Mouse (Mus musculus): Measurements from ENCODE around the gene Prpf8. TPM values are rescaled to one million over a fixed set of nuclear protein-coding genes. Genes with fewer than 3 reads are reported as not detected.

The Prpf8 gene
- polyA plus RNA-seq, 1 experiment: 2.2 TPM

DNA sequence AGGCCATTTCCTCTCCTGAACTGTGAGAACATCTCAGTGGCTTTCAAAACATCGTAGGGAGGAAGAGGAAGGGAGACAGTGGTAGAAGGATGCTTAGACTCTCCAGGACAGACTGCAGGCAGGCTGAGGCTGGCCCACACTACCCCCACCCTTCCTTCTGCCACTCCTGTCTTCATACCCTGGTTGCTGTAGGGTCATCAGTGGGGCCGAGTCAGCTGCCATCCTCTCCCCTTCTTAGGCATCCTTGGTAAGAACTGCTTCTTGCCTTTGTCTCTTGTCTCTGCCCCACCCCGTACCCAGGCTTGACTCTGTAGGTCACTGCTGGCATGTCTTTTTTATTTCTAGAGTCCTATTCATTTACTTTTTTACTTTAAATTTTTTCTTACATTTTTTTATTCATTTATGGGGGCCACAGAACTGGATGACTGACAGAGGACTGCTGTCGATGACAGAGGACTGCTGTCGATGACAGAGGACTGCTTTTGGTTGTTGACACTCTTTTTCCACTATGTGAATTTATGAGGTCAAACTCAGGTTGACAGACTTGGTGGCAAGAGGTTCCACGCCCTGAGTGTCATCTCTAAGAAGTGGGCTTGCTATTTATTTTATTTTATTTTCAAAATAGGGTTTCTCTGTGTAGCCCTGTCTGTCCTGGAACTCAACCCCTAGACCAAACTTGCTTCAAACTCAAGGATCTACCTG, 46.8 kb downstream of the Prpf8 start:
- Histone ChIP-seq H3K36me3 (ENCODE audit: control insufficient read depth) (no peaks in the 10 kb centered on the region), H3K27me3 (ENCODE audit: control insufficient read depth) (peaks cover 20% of the 10 kb centered on the region), H3K9me3 (ENCODE audit: control insufficient read depth, low read length) (no peaks in the 10 kb centered on the region), H3K4me1 (ENCODE audit: control insufficient read depth) (peaks cover 50% of the 10 kb centered on the region), H3K4me3 (replicated peaks) (peak overlapping the region; percentile 4)
- TF ChIP-seq TAL1 (IDR thresholded peaks at IDR 0.05; ENCODE audit: low read length) (no peak), GATA1 (IDR thresholded peaks at IDR 0.05; ENCODE audit: low read length) (no peak)

DNA sequence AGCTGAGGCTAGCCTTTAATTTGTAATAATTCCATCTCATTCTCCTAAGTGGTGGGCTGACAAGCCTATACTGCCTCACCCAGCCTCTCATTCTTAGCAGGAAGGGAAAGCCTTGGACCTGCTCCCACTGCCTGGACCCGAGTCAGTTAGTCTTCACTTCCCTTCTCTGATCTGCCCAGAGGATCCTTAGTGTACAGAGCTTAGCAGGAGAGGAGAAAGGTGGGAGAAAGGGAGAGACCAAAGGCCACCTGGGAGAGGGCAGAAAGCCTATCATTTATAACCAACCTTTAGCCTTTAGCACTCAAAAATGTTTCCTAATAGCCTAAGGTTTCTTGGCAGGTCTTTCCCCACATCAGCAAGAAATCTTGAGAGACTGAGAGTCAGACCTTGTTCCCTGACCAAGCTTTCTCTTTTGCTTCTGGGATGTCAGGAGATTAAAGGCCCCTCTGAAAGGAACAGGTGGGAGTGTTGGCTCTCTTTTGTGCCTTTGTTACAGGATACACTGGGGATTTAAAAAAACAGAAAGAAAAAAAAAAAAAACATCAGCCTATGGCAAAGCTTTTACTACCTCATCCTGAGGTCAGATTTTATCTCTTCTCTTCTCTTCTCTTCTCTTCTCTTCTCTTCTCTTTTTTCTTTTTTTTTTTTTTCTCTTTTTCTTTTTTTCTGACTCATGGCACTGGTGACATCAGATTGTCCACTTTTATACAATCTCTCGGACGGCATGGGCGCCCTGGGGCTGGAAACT, 47.8 kb downstream of the Prpf8 start:
- no peak for TF ChIP-seq TAL1 (IDR thresholded peaks at IDR 0.05; ENCODE audit: low read length)
- no peak for TF ChIP-seq GATA1 (IDR thresholded peaks at IDR 0.05; ENCODE audit: low read length)
- no peaks in the 10 kb centered on the region for H3K36me3 ChIP-seq (ENCODE audit: control insufficient read depth)
- H3K9me3 ChIP-seq (ENCODE audit: control insufficient read depth, low read length): no peaks in the 10 kb centered on the region
- H3K4me1 ChIP-seq (ENCODE audit: control insufficient read depth): peaks cover 50% of the 10 kb centered on the region
- H3K27me3 ChIP-seq (ENCODE audit: control insufficient read depth): peaks cover 20% of the 10 kb centered on the region
- H3K4me3 ChIP-seq (replicated peaks): no peak overlapping the region

DNA sequence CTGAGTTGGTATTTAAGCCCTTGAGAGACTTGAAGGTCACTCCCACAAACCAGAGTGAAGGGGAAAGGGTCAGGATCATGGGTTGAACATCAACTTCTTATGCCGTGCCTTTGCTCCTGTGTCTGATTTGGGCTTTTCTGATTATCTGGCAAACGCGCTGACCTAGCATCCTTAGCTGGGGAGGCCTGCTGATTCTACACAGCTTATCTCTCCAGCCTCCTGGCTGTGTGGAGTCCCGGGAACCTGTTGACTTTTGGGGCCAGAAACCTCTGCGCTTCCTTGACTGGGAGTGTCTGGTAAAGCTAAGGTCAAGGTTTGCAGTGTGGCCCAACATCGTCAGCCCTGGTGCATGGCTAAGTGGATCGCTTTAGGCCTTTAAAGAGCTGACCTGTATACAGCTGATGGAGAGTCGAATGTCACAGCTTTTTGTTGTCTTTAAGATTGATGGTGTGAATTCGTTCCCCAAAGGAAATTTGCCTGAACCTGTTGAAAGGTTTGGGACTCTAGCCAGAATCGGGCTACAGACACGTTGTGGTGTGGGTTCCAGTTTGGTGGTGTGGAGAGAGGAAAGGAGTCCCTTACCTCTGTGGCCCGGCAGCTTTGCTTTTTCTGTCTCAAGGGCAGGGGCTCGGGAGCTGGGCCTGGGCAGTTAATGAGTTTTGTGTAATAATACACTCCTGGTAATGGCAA, 48.6 kb downstream of the Prpf8 start:
- H3K4me3 ChIP-seq (replicated peaks): no peak overlapping the region
- TF ChIP-seq TAL1 (IDR thresholded peaks at IDR 0.05; ENCODE audit: low read length) (peak; percentile 15; the same call in 1 of the 3 replicates), GATA1 (IDR thresholded peaks at IDR 0.05; ENCODE audit: low read length) (peak; percentile 49)
- peaks cover 20% of the 10 kb centered on the region for H3K27me3 ChIP-seq (ENCODE audit: control insufficient read depth)
- peaks cover 47% of the 10 kb centered on the region for H3K4me1 ChIP-seq (ENCODE audit: control insufficient read depth)
- H3K36me3 ChIP-seq (ENCODE audit: control insufficient read depth): no peaks in the 10 kb centered on the region
- no peaks in the 10 kb centered on the region for H3K9me3 ChIP-seq (ENCODE audit: control insufficient read depth, low read length)

DNA sequence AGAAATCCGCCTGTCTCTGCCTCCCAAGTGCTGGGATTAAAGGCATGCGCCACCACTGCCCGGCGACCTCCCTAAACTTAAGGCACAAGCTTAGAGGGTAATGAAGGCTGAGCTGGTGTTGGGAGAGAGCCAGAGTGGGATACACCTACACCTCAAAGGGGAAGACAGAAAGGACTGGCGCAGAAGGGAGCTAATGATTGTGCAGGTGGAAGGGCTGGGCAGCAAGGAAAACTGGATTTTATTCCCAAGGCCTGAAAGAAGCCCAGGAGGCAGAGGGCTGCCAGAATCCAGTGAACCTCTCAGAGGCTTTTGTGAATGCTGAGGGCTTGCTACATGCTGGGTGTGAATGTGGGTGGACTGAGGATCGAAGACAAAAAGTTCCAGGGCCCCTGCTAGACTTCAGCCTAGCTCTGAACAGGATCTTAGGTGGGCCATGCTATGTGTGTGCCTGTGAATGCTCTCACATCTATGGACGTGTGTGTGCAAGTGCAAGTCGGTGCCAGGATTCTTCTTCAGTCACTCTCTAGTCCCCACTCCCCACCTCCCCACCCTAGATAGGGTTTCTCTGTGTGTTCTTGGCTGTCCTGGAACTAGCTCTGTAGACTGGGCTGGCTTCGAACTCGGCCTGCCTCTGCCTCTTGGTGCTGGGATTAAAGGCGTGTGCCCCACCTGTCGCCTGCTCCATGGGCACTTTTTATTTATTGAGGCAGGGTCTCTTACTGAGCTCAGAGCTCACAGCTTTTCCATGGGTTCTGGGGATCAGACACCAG, 49.8 kb downstream of the Prpf8 start:
- peaks cover 48% of the 10 kb centered on the region for H3K4me1 ChIP-seq (ENCODE audit: control insufficient read depth)
- no peak overlapping the region for H3K4me3 ChIP-seq (replicated peaks)
- H3K36me3 ChIP-seq (ENCODE audit: control insufficient read depth): no peaks in the 10 kb centered on the region
- TF ChIP-seq TAL1 (IDR thresholded peaks at IDR 0.05; ENCODE audit: low read length) (no peak), GATA1 (IDR thresholded peaks at IDR 0.05; ENCODE audit: low read length) (no peak)
- no peaks in the 10 kb centered on the region for H3K9me3 ChIP-seq (ENCODE audit: control insufficient read depth, low read length)
- peaks cover 20% of the 10 kb centered on the region for H3K27me3 ChIP-seq (ENCODE audit: control insufficient read depth)

DNA sequence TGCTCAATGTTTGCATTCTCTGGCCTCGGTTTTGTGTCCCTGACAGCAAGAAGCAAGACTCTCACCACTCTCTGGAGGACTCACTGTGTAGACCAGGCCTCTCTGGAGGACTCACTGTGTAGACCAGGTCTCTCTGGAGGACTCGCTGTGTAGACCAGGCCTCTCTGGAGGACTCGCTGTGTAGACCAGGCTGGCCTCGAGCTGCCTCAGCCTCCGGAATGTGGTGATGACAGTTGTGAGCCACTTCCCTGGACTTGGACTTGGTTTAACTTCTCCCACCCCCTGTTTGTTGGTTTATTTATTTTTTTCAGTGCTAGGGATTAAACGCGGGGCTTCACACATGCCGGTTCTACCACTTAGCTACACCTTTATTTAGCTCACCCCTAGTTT, 50.4 kb downstream of the Prpf8 start:
- no peak overlapping the region for H3K4me3 ChIP-seq (replicated peaks)
- peaks cover 20% of the 10 kb centered on the region for H3K27me3 ChIP-seq (ENCODE audit: control insufficient read depth)
- no peaks in the 10 kb centered on the region for H3K9me3 ChIP-seq (ENCODE audit: control insufficient read depth, low read length)
- TF ChIP-seq TAL1 (IDR thresholded peaks at IDR 0.05; ENCODE audit: low read length): no peak
- TF ChIP-seq GATA1 (IDR thresholded peaks at IDR 0.05; ENCODE audit: low read length): no peak
- no peaks in the 10 kb centered on the region for H3K36me3 ChIP-seq (ENCODE audit: control insufficient read depth)
- peaks cover 45% of the 10 kb centered on the region for H3K4me1 ChIP-seq (ENCODE audit: control insufficient read depth)

DNA sequence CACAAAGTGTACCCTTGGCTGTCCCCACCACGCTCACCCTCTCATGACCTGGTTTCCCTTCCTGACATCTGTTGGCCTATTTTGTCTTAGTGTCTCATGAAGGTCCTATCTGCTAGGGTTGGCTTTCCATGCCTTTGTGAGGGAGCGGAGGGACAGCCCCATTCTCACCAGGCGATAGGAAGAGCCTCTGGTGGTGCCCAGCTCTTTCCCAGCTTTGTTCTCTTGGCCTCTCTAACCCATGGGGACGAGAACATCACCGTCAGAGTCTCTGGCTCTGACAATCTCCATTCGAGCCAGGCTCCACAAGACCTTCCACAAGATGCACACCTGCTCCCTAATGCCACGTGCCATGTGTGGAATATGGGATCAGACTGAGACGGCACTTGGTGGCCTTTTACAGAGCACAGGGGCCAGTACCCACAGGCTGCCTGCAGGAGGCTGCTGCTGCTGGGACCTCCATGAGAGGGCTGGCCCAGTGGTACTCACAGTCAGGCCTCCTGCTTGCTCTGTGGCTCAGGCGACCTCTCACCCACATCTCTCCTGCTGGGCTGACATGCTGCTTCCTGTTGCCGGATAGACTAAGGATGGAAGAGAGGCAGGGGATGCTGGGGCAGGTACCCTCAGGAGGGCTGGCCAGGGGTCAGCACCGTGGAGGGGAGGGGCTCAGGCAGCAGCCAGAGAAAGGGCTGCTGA, 51.0 kb downstream of the Prpf8 start:
- H3K27me3 ChIP-seq (ENCODE audit: control insufficient read depth): peaks cover 14% of the 10 kb centered on the region
- TF ChIP-seq GATA1 (IDR thresholded peaks at IDR 0.05; ENCODE audit: low read length): no peak
- TF ChIP-seq TAL1 (IDR thresholded peaks at IDR 0.05; ENCODE audit: low read length): no peak
- peaks cover 41% of the 10 kb centered on the region for H3K4me1 ChIP-seq (ENCODE audit: control insufficient read depth)
- no peaks in the 10 kb centered on the region for H3K36me3 ChIP-seq (ENCODE audit: control insufficient read depth)
- no peaks in the 10 kb centered on the region for H3K9me3 ChIP-seq (ENCODE audit: control insufficient read depth, low read length)
- H3K4me3 ChIP-seq (replicated peaks): no peak overlapping the region

DNA sequence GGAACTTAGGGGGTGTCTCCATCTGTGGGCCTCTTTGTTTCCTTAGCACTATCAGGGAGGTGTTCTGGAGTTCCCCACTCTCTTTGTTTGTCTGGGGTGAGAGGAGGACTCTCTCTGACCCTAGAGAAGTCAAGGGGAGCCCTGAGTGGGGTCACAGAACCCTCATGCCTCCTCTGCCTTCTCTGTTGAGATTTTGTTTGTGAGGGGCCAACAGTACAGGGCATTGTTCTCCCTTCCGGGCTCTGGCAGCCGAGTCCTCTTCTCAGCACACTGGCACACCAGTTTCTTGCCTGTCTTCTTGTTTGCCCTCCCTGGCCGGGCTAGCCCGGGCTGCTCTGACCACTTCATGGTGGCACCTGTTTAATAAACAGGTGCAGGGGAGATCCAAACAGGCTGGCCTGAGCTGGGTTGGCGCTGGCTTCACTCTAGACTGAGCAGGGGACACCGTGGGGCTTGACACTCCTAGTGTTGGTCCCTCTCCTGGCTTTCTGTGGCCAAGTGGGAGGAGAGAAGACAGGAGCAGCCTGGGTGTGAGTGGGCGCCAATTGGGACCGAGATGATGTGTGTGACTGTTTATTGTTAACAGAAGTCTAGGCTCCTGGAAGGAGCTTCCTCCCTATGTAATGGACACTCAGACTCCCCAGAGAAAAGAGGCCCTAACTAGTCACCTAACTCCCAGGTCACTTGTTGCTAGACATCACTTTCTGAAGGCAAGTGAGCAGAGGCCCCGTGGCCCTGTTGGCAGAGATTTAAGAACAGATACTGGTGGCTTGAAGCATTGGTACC, 51.8 kb downstream of the Prpf8 start:
- Histone ChIP-seq H3K36me3 (ENCODE audit: control insufficient read depth) (no peaks in the 10 kb centered on the region), H3K27me3 (ENCODE audit: control insufficient read depth) (peaks cover 6% of the 10 kb centered on the region), H3K9me3 (ENCODE audit: control insufficient read depth, low read length) (no peaks in the 10 kb centered on the region), H3K4me1 (ENCODE audit: control insufficient read depth) (peaks cover 33% of the 10 kb centered on the region), H3K4me3 (replicated peaks) (no peak overlapping the region)
- TF ChIP-seq TAL1 (IDR thresholded peaks at IDR 0.05; ENCODE audit: low read length) (no peak), GATA1 (IDR thresholded peaks at IDR 0.05; ENCODE audit: low read length) (no peak)

DNA sequence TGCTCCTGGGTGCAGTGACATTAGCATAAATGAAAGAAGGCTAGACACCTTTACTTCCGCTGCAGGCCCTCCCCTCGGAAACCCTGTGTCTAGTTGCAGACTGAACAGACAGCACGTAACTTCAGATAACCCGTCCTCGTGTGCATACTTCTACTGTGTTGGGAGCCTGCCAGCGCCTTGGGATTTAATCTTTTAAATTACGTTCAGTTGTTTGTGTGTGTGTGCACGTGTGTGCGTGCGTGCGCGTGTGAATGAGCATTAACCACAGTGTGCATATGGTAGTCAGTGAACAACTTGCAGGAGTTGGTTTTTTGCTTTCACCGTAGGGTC, 52.3 kb downstream of the Prpf8 start:
- Histone ChIP-seq H3K4me1 (ENCODE audit: control insufficient read depth) (peaks cover 33% of the 10 kb centered on the region), H3K4me3 (replicated peaks) (no peak overlapping the region)

More for the DNA sequence above, 52.3 kb downstream of the Prpf8 start:
- TF ChIP-seq TAL1 (IDR thresholded peaks at IDR 0.05; ENCODE audit: low read length): no peak
- TF ChIP-seq GATA1 (IDR thresholded peaks at IDR 0.05; ENCODE audit: low read length): no peak
- Histone ChIP-seq H3K9me3 (ENCODE audit: control insufficient read depth, low read length) (no peaks in the 10 kb centered on the region), H3K36me3 (ENCODE audit: control insufficient read depth) (no peaks in the 10 kb centered on the region), H3K27me3 (ENCODE audit: control insufficient read depth) (peaks cover 4% of the 10 kb centered on the region)
